Mouse (Mus musculus) thymus, adult 2 months (tissue): ENCODE data around the gene Gcdh. TPM values are rescaled to one million over a fixed set of nuclear protein-coding genes. Genes with fewer than 3 reads are reported as not detected.

ENCODE experiments used
- DNase-seq: peaks from one replicate; pipeline ENCODE4 v3.0.0; 2021
- H3K27ac ChIP-seq: fragments of 200-500 bp; 2 replicates; pipeline ENCODE4 v1.5.1; 2012; ENCODE audit warnings: low read length, control low read depth; ENCODE audit not compliant: control insufficient read depth, insufficient read depth
- H3K27me3 ChIP-seq: fragments of 200-500 bp; 2 replicates; pipeline ENCODE4 v1.6.1; 2012; ENCODE audit warnings: mild to moderate bottlenecking, low read length, moderate library complexity, mixed read lengths; ENCODE audit not compliant: control insufficient read depth, insufficient read depth
- H3K36me3 ChIP-seq: fragments of 200-500 bp; 2 replicates; pipeline ENCODE4 v1.6.1; 2012; ENCODE audit warnings: mild to moderate bottlenecking, low read length, moderate library complexity; ENCODE audit not compliant: control insufficient read depth, insufficient read depth
- H3K4me1 ChIP-seq: fragments of 200-500 bp; replicated peaks from 2 replicates; pipeline ENCODE4 v1.6.1; 2012; ENCODE audit warnings: low read length; ENCODE audit not compliant: control insufficient read depth, insufficient read depth
- H3K4me3 ChIP-seq: fragments of 200-500 bp; 2 replicates; pipeline ENCODE4 v1.5.1; 2012; ENCODE audit warnings: mild to moderate bottlenecking, low read length, control low read depth, moderate library complexity; ENCODE audit not compliant: control insufficient read depth, insufficient read depth
- CTCF ChIP-seq: fragments of 200-500 bp; IDR thresholded peaks from 2 replicates; pipeline ENCODE4 v1.5.1; 2012; ENCODE audit warnings: mild to moderate bottlenecking, control low read depth, low read length, moderate library complexity, borderline replicate concordance; ENCODE audit not compliant: control insufficient read depth, poor library complexity, insufficient read depth; ENCODE audit errors: extremely low read depth
- POLR2A ChIP-seq: fragments of 200-500 bp; IDR thresholded peaks from 2 replicates; pipeline ENCODE4 v1.6.1; 2012; ENCODE audit warnings: mild to moderate bottlenecking, low read length, control low read depth, moderate library complexity; ENCODE audit not compliant: control insufficient read depth, poor library complexity, insufficient read depth; ENCODE audit errors: extremely low read depth
- WGBS: fragments of 180-500 bp; shearing (Covaris S2); methylation state at CpG from one replicate; pipeline ENCODE4 v1.1.7; 2018; 5-methylcytosine and 5-hydroxymethylcytosine counted together
- polyA plus RNA-seq: library from polyadenylated mRNA; depleted of rRNA; stranded (reverse); fragments of >200 nt; gene quantifications from 2 replicates; pipeline ENCODE4 v1.2.3, GENCODE M21; 2012

The Gcdh gene
- polyA plus RNA-seq, 1 experiment, result 85.2 TPM

GRCm38 (mm10) chr8:84934860-84935259 is 41.1 kb upstream of the Gcdh start:
- WGBS, result 4% methylated on average over 15 of the region's 15 CpGs
- DNase-seq, result no peak
- Histone ChIP-seq H3K4me1 (no peaks in the 10 kb centered on the region; the same call in 1 of the 2 replicates), H3K36me3 (no peaks in the 10 kb centered on the region), H3K4me3 (no peak overlapping the region), H3K27me3 (peaks cover 23% of the 10 kb centered on the region), H3K27ac (no peak overlapping the region)
- TF ChIP-seq CTCF (no peak), POLR2A (no peak)

- TF ChIP-seq CTCF, result no peak
- no peak for TF ChIP-seq POLR2A
- peaks cover 26% of the 10 kb centered on the region for H3K27me3 ChIP-seq
- no peak for DNase-seq
- no peak overlapping the region for H3K27ac ChIP-seq
- H3K4me3 ChIP-seq, result no peak overlapping the region
- 74% methylated on average over 16 of the region's 16 CpGs for WGBS
- no peaks in the 10 kb centered on the region; the same call in 1 of the 2 replicates for H3K4me1 ChIP-seq
- no peaks in the 10 kb centered on the region for H3K36me3 ChIP-seq
Observed at GRCm38 (mm10) chr8:84933767-84934559, 40.2 kb upstream of the Gcdh start.

- Histone ChIP-seq H3K27ac (no peak overlapping the region), H3K27me3 (peaks cover 15% of the 10 kb centered on the region), H3K4me3 (no peak overlapping the region), H3K4me1 (no peaks in the 10 kb centered on the region), H3K36me3 (no peaks in the 10 kb centered on the region)
- TF ChIP-seq CTCF (no peak), POLR2A (no peak)
- 90% methylated on average over 13 of the region's 13 CpGs for WGBS
- DNase-seq, result no peak
Observed at GRCm38 (mm10) chr8:84930582-84930981, 36.9 kb upstream of the Gcdh start.

GRCm38 (mm10) chr8:84928456-84929306 is 35.0 kb upstream of the Gcdh start:
- Histone ChIP-seq H3K4me1 (0 out of 2 replicates have a peak, but pooled peaks cover 2% of the 10 kb centered on the region), H3K27ac (no peak overlapping the region), H3K36me3 (no peaks in the 10 kb centered on the region), H3K4me3 (no peak overlapping the region), H3K27me3 (peaks cover 3% of the 10 kb centered on the region; the same call in 1 of the 2 replicates)
- 10% methylated on average over 48 of the region's 52 CpGs for WGBS
- peak; percentile 58 for DNase-seq
- TF ChIP-seq CTCF (peak; percentile 73; the same call in 1 of the 2 replicates), POLR2A (no peak)

- WGBS, result 74% methylated on average over 1 of the region's 1 CpGs
- TF ChIP-seq POLR2A, result no peak
- no peak for TF ChIP-seq CTCF
- no peaks in the 10 kb centered on the region for H3K36me3 ChIP-seq
- H3K4me3 ChIP-seq, result no peak overlapping the region
- 0 out of 2 replicates have a peak, but pooled peaks cover 2% of the 10 kb centered on the region for H3K4me1 ChIP-seq
- H3K27me3 ChIP-seq, result peaks cover 3% of the 10 kb centered on the region; the same call in 1 of the 2 replicates
- H3K27ac ChIP-seq, result no peak overlapping the region
- DNase-seq, result no peak
Observed at GRCm38 (mm10) chr8:84927513-84927912, 33.8 kb upstream of the Gcdh start.

GRCm38 (mm10) chr8:84925557-84925956 is 31.8 kb upstream of the Gcdh start:
- peaks cover 3% of the 10 kb centered on the region; the same call in 1 of the 2 replicates for H3K27me3 ChIP-seq
- 44% methylated on average over 7 of the region's 7 CpGs for WGBS

More at GRCm38 (mm10) chr8:84925557-84925956, 31.8 kb upstream of the Gcdh start:
- Histone ChIP-seq H3K27ac (no peak overlapping the region), H3K4me1 (0 out of 2 replicates have a peak, but pooled peaks cover 2% of the 10 kb centered on the region), H3K4me3 (no peak overlapping the region), H3K36me3 (no peaks in the 10 kb centered on the region)
- no peak for DNase-seq
- no peak for TF ChIP-seq POLR2A
- TF ChIP-seq CTCF, result no peak
